Mouse (Mus musculus): ENCODE results near the gene Hamp. TPM values are rescaled to one million over a fixed set of nuclear protein-coding genes. Genes with fewer than 3 reads are reported as not detected.
"Not testable (repeated sequence)": the region's sequence is repeated elsewhere in the genome, so short reads cannot be mapped to it uniquely, and the experiment has no call there.

Hamp gene
- total RNA-seq, 1 experiment = not detected

DNA sequence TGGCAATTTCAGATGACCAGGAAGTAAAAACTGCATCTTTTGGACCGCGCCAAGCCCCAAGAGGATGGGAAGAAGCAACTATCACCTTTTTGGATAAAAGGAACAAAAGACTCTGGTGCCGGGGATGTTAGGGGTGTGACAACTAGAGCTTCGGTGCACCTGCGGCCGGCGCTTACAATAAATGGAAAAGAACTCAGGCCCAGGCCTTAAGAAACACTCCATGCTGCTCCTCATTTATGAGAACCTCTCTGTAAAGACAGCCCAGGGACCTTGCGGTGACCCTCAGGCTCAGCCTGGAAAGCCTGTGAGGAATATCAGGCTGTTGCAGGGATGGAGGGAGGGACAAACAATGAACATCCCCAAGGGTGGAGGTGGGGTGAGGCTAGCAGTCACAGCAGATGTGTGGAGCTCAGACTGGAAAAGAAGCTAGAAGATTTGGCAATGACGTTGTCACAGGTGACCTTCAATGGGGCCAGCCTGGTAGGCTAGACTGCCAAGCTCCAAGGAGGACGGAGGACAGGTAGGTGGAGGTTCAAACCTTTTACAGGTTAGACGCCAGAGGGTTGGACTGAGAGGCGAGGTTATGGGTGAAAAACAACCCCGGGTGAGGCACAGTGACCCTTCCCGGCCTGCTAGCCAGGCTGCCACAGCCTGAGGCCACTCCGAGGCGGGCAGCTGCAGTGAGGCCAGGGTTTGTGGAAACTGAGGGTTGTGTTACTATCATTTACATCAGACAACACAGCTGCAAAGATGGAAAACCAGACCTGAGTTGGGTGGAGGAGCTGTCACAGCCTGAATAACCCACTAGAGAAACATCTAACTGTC lies 8.8 kb upstream of the Hamp start:
- in situ Hi-C loops (cut with MboI; ENCODE audit: low sequenced_read_pairs in 2 of 2, unreplicated experiment in 2 of 2) = no loop called here
- H3K36me3 ChIP-seq (ENCODE audit: control insufficient read depth, insufficient read depth, low read length, poor library complexity, severe bottlenecking) = peaks cover 36% of the 10 kb centered on the region
- TF ChIP-seq HCFC1 (IDR thresholded peaks at IDR 0.05; ENCODE audit: borderline replicate concordance, insufficient read depth, low read length) = no peak
- TF ChIP-seq ZC3H11A (IDR thresholded peaks at IDR 0.05; ENCODE audit: borderline replicate concordance, low read depth, low read length) = no peak
- TF ChIP-seq ZNF384 (IDR thresholded peaks at IDR 0.05; ENCODE audit: low read depth, low read length) = no peak
- TF ChIP-seq MAFK (IDR thresholded peaks at IDR 0.05; ENCODE audit: insufficient read depth, low read depth, low read length) = no peak
- no peak for TF ChIP-seq CHD2 (IDR thresholded peaks at IDR 0.05; ENCODE audit: low read depth, low read length)

GRCm38 (mm10) chr7:30949902-30950301 lies 6.1 kb upstream of the Hamp start:
- H3K27ac ChIP-seq (ENCODE audit: insufficient read depth, low read depth, low read length, poor library complexity, severe bottlenecking); H3K4me3 ChIP-seq (ENCODE audit: insufficient read depth in 1 of 2, low read depth in 1 of 2, low read length in 2 of 2, poor library complexity in 1 of 2, severe bottlenecking in 1 of 2); in situ Hi-C loops (cut with MboI; ENCODE audit: low sequenced_read_pairs in 2 of 2, unreplicated experiment in 2 of 2); H3K4me1 ChIP-seq (ENCODE audit: control insufficient read depth in 2 of 2, insufficient read depth in 2 of 2, low read length in 2 of 2, poor library complexity in 1 of 2); H3K9ac ChIP-seq (ENCODE audit: insufficient read depth, low read depth, low read length, poor library complexity, severe bottlenecking); H3K9me3 ChIP-seq (ENCODE audit: control insufficient read depth, insufficient read depth, low read depth, low read length); DNase-seq (ENCODE audit: low read depth, low spot score): not testable (repeated sequence)
- peaks cover 37% of the 10 kb centered on the region for H3K36me3 ChIP-seq (ENCODE audit: control insufficient read depth, insufficient read depth, low read length, poor library complexity, severe bottlenecking)

More for the DNA sequence above, 8.8 kb upstream of the Hamp start:
- Histone ChIP-seq H3K27ac (ENCODE audit: insufficient read depth, low read depth, low read length, poor library complexity, severe bottlenecking) (no peak overlapping the region), H3K4me1 (ENCODE audit: control insufficient read depth in 2 of 2, insufficient read depth in 2 of 2, low read length in 2 of 2, poor library complexity in 1 of 2) (peaks cover 0 to 4% of the 10 kb centered on the region in 2 experiments; a peak in 1 of 4 replicates), H3K4me3 (ENCODE audit: insufficient read depth in 1 of 2, low read depth in 1 of 2, low read length in 2 of 2, poor library complexity in 1 of 2, severe bottlenecking in 1 of 2) (no peak overlapping the region), H3K9ac (ENCODE audit: insufficient read depth, low read depth, low read length, poor library complexity, severe bottlenecking) (no peak overlapping the region), H3K9me3 (ENCODE audit: control insufficient read depth, insufficient read depth, low read depth, low read length) (no peaks in the 10 kb centered on the region)
- DNase-seq (ENCODE audit: low read depth, low spot score) = no peak

DNA sequence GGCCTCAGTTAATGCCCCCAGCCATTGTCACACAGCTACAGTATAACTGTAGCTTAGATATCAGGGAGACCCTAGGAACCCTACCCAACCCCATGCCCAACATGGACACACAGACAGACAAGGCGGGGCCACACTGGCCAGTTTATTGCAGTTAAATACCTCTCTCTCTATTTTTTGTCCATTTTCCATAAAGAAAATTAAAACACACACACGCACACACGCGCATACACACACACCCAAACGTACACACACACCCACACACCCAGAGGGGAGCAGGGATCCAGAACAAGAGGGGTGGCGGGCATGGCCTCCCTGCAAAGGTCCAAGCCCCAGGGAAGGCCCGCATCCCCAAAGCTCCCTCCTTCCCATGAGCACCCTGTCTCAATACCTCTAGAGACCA lies 2.0 kb upstream of the Hamp start:
- H3K9ac ChIP-seq (ENCODE audit: insufficient read depth, low read depth, low read length, poor library complexity, severe bottlenecking) = no peak overlapping the region
- no peaks in the 10 kb centered on the region for H3K4me1 ChIP-seq (ENCODE audit: control insufficient read depth in 2 of 2, insufficient read depth in 2 of 2, low read length in 2 of 2, poor library complexity in 1 of 2)
- no peak for DNase-seq (ENCODE audit: low read depth, low spot score)
- in situ Hi-C loops (cut with MboI; ENCODE audit: low sequenced_read_pairs in 2 of 2, unreplicated experiment in 2 of 2) = no loop called here
- peaks cover 13% of the 10 kb centered on the region for H3K36me3 ChIP-seq (ENCODE audit: control insufficient read depth, insufficient read depth, low read length, poor library complexity, severe bottlenecking)
- TF ChIP-seq CHD2 (IDR thresholded peaks at IDR 0.05; ENCODE audit: low read depth, low read length) = no peak
- no peak for TF ChIP-seq ZNF384 (IDR thresholded peaks at IDR 0.05; ENCODE audit: low read depth, low read length)
- no peak for TF ChIP-seq HCFC1 (IDR thresholded peaks at IDR 0.05; ENCODE audit: borderline replicate concordance, insufficient read depth, low read length)
- H3K9me3 ChIP-seq (ENCODE audit: control insufficient read depth, insufficient read depth, low read depth, low read length) = no peaks in the 10 kb centered on the region
- no peak overlapping the region for H3K4me3 ChIP-seq (ENCODE audit: insufficient read depth in 1 of 2, low read depth in 1 of 2, low read length in 2 of 2, poor library complexity in 1 of 2, severe bottlenecking in 1 of 2)
- no peak overlapping the region for H3K27ac ChIP-seq (ENCODE audit: insufficient read depth, low read depth, low read length, poor library complexity, severe bottlenecking)

DNA sequence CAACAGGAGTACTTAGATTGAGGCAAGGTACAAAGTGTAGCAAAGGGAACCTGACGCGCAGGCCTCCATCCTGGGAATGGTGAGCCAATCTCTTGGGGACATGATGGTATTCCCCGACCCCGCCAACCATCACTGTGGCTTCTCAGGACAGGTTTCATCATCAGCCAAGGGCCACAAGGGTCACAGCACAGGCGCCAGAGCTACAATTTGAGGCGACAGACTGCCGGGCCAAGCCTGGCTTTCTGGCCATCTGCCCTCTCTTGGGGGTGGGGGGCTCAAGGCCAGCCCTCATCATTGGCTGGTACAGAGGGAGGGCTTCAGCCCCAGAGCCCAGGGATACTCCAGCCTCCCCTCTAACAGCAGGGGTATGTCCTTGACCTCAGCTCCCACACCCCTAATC lies 1.6 kb upstream of the Hamp start:
- H3K4me3 ChIP-seq (ENCODE audit: insufficient read depth in 1 of 2, low read depth in 1 of 2, low read length in 2 of 2, poor library complexity in 1 of 2, severe bottlenecking in 1 of 2); H3K9ac ChIP-seq (ENCODE audit: insufficient read depth, low read depth, low read length, poor library complexity, severe bottlenecking); H3K4me1 ChIP-seq (ENCODE audit: control insufficient read depth in 2 of 2, insufficient read depth in 2 of 2, low read length in 2 of 2, poor library complexity in 1 of 2); H3K27ac ChIP-seq (ENCODE audit: insufficient read depth, low read depth, low read length, poor library complexity, severe bottlenecking); in situ Hi-C loops (cut with MboI; ENCODE audit: low sequenced_read_pairs in 2 of 2, unreplicated experiment in 2 of 2); H3K9me3 ChIP-seq (ENCODE audit: control insufficient read depth, insufficient read depth, low read depth, low read length); DNase-seq (ENCODE audit: low read depth, low spot score): not testable (repeated sequence)
- peaks cover 10% of the 10 kb centered on the region for H3K36me3 ChIP-seq (ENCODE audit: control insufficient read depth, insufficient read depth, low read length, poor library complexity, severe bottlenecking)

GRCm38 (mm10) chr7:30944706-30945105 lies 874 bp upstream of the Hamp start:
- H3K9me3 ChIP-seq (ENCODE audit: control insufficient read depth, insufficient read depth, low read depth, low read length); H3K27ac ChIP-seq (ENCODE audit: insufficient read depth, low read depth, low read length, poor library complexity, severe bottlenecking); in situ Hi-C loops (cut with MboI; ENCODE audit: low sequenced_read_pairs in 2 of 2, unreplicated experiment in 2 of 2); H3K4me3 ChIP-seq (ENCODE audit: insufficient read depth in 1 of 2, low read depth in 1 of 2, low read length in 2 of 2, poor library complexity in 1 of 2, severe bottlenecking in 1 of 2); DNase-seq (ENCODE audit: low read depth, low spot score); H3K4me1 ChIP-seq (ENCODE audit: control insufficient read depth in 2 of 2, insufficient read depth in 2 of 2, low read length in 2 of 2, poor library complexity in 1 of 2); H3K9ac ChIP-seq (ENCODE audit: insufficient read depth, low read depth, low read length, poor library complexity, severe bottlenecking): not testable (repeated sequence)
- peaks cover 10% of the 10 kb centered on the region for H3K36me3 ChIP-seq (ENCODE audit: control insufficient read depth, insufficient read depth, low read length, poor library complexity, severe bottlenecking)

DNA sequence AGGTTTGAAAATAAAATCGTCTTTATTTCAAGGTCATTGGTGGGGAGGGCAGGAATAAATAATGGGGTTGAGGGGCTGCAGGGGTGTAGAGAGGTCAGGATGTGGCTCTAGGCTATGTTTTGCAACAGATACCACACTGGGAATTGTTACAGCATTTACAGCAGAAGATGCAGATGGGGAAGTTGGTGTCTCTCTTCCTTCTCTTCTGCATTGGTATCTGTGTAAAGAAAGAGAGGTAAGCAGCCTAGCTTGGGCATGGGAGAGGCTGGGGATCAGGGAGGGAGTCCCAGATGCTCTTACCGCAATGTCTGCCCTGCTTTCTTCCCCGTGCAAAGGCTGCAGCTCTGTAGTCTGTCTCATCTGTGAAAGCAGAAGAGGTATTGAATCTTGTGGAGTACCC lies 1.5 kb downstream of the Hamp start:
- DNase-seq (ENCODE audit: low read depth, low spot score); H3K36me3 ChIP-seq (ENCODE audit: control insufficient read depth, insufficient read depth, low read length, poor library complexity, severe bottlenecking); H3K4me1 ChIP-seq (ENCODE audit: control insufficient read depth in 2 of 2, insufficient read depth in 2 of 2, low read length in 2 of 2, poor library complexity in 1 of 2); in situ Hi-C loops (cut with MboI; ENCODE audit: low sequenced_read_pairs in 2 of 2, unreplicated experiment in 2 of 2); H3K27ac ChIP-seq (ENCODE audit: insufficient read depth, low read depth, low read length, poor library complexity, severe bottlenecking); H3K9me3 ChIP-seq (ENCODE audit: control insufficient read depth, insufficient read depth, low read depth, low read length); H3K4me3 ChIP-seq (ENCODE audit: insufficient read depth in 1 of 2, low read depth in 1 of 2, low read length in 2 of 2, poor library complexity in 1 of 2, severe bottlenecking in 1 of 2); H3K9ac ChIP-seq (ENCODE audit: insufficient read depth, low read depth, low read length, poor library complexity, severe bottlenecking): not testable (repeated sequence)

DNA sequence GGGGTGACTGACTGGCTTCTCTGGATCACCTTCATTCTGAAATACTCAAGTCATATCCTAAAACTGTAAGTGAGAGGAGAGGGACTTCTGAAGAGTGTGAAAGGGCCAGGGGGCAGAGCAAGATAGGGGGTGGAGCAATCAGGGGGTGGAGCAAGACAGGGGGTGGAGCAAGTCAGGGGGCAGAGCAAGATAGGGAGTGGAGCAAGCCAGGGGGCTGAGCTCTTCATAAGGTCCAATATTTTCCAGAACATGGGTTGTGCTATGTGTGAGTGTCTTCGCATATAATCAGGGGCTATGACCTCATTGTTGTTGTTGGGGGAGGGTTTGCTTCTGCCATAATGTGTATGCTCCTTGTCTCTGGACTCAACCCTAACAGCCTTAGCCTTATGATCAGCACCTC lies 3.8 kb downstream of the Hamp start:
- DNase-seq (ENCODE audit: low read depth, low spot score); H3K36me3 ChIP-seq (ENCODE audit: control insufficient read depth, insufficient read depth, low read length, poor library complexity, severe bottlenecking); H3K4me3 ChIP-seq (ENCODE audit: insufficient read depth in 1 of 2, low read depth in 1 of 2, low read length in 2 of 2, poor library complexity in 1 of 2, severe bottlenecking in 1 of 2); H3K9me3 ChIP-seq (ENCODE audit: control insufficient read depth, insufficient read depth, low read depth, low read length); H3K27ac ChIP-seq (ENCODE audit: insufficient read depth, low read depth, low read length, poor library complexity, severe bottlenecking); H3K4me1 ChIP-seq (ENCODE audit: control insufficient read depth in 2 of 2, insufficient read depth in 2 of 2, low read length in 2 of 2, poor library complexity in 1 of 2); H3K9ac ChIP-seq (ENCODE audit: insufficient read depth, low read depth, low read length, poor library complexity, severe bottlenecking); in situ Hi-C loops (cut with MboI; ENCODE audit: low sequenced_read_pairs in 2 of 2, unreplicated experiment in 2 of 2): not testable (repeated sequence)
